Mouse (Mus musculus) cerebellum, adult 2 months (tissue): ENCODE measurements around the gene Eci2.

Experiments
- CTCF ChIP-seq: fragments of 200-500 bp; IDR thresholded peaks from 2 replicates; pipeline ENCODE4 v1.5.1; 2011; ENCODE audit warnings: low read depth, mild to moderate bottlenecking, control low read depth, low read length, moderate library complexity, borderline replicate concordance; ENCODE audit not compliant: insufficient read depth
- POLR2A ChIP-seq: fragments of 200-500 bp; IDR thresholded peaks from 2 replicates; pipeline ENCODE4 v1.6.1; 2011; ENCODE audit warnings: low read length, control low read depth, borderline replicate concordance; ENCODE audit not compliant: insufficient read depth

DNA sequence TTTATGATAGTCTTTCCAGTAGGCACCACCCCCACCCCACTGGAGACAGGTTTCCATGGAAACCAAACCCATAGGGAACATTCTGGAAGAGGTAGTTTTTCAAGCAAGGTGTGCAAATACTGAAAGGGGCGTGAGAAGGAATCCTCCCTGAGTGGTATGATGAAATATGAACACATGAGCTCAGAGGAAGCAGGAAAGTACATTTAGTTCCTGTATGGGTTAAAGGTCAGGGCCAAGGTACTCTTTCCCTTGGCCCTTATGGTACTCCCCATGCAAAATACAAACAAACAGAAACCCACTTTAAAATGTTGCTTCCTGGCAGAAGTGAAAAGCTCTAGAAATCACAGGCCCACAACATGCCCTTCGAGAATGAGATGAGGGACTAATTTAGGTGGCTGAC is 39.1 kb upstream of the Eci2 start:
- TF ChIP-seq CTCF: no peak
- TF ChIP-seq POLR2A: no peak
